8 mouse cellular contexts compared by ENCODE assay signal in the genomic region with DNA sequence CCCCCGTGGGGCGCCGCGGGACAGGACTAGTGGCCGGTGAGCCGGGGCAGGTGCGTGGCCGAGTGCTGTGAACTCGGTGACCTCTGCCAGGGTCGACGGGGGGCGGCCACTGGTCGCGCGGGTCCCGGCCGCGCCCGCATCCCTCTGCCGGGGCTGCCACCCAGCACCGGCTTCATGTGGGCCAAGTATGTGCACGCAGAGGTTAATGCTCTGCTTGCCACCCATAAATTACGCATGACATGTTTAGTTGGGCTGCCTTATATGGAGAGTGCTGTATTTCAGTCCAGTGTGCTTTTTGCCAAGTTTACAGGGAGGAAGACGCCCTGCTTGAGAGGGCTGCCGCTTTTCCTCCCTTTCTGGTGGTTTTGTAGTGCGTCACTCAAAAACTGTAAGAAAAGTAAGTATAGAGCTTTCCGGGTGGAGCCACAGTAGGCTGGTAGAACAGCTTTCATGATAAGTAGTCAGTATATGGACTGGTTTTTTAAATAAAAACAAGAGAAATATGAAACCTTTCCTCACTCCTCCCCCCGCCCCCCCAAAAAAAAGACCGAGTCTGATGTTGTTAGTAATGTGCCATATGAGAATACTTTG. TPM values are rescaled to one million over a fixed set of nuclear protein-coding genes. Genes with fewer than 3 reads are reported as not detected.
A peak's percentile ranks its signal among the peaks of the same experiment; 100 is the strongest.
DNase-seq lines count a peak whose midpoint lies in the region; ATAC-seq and TF ChIP-seq lines count a peak whose summit lies in the region.

No protein-coding gene starts in this region.

- H3K79me2 ChIP-seq in myocyte (ENCODE audit: control insufficient read depth, insufficient read depth), result peaks cover 48% of the 10 kb centered on the region

- peaks cover 25% of the 10 kb centered on the region for H3K4me1 ChIP-seq in intestine, embryonic 16.5 days (ENCODE audit: control insufficient read depth, insufficient read depth, low read length)
- peaks cover 73% of the 10 kb centered on the region for H3K4me1 ChIP-seq in liver, embryonic 13.5 days (replicated peaks)

- peak overlapping the region; percentile 98 for H3K27ac ChIP-seq in intestine, embryonic 16.5 days (ENCODE audit: low read length)
- H3K27ac ChIP-seq in liver, embryonic 13.5 days, result peak overlapping the region; percentile 98

- CTCF ChIA-PET in Patski (lab: Charles Lee), result interaction anchor here (0.8 to 1.9 kb wide), 15 partner anchors 11 to 129 kb away, joined by 3 to 11 read pairs (median 3); no protein-coding TSS in a partner anchor

- no peak for TF ChIP-seq CTCF in Patski (IDR thresholded peaks at IDR 0.05)

- DNase-seq in CD4-positive helper T cell, adult 2 months (ENCODE audit: low read depth, low spot score), result peak; percentile 90
- peak; percentile 80 for DNase-seq in Patski (ENCODE audit: low read depth, low spot score)
- DNase-seq in embryo, embryonic 11 days, result peak; percentile 71
- DNase-seq in gastrocnemius, postnatal 36 days, result peak; percentile 50 to 73
- DNase-seq in liver, embryonic 13.5 days, result no peak
- DNase-seq in urinary bladder, adult 18-20 months (ENCODE audit: low spot score in 2 of 2), result peak; percentile 67 to 75

- H3K9me3 ChIP-seq in intestine, embryonic 16.5 days (ENCODE audit: control insufficient read depth, low read length), result no peaks in the 10 kb centered on the region
- H3K9me3 ChIP-seq in liver, embryonic 13.5 days (replicated peaks), result no peaks in the 10 kb centered on the region

- peak overlapping the region; percentile 81 for H3K4me3 ChIP-seq in intestine, embryonic 16.5 days (ENCODE audit: low read length)
- H3K4me3 ChIP-seq in liver, embryonic 13.5 days (replicated peaks), result peak overlapping the region; percentile 98
- peak overlapping the region; percentile 43 for H3K4me3 ChIP-seq in myocyte

- H3ac ChIP-seq in myocyte (ENCODE audit: control insufficient read depth, insufficient read length), result peak overlapping the region; percentile 65

- WGBS in intestine, embryonic 16.5 days, result under 1% methylated on average over 28 of the region's 29 CpGs
- under 1% methylated on average over 29 of the region's 29 CpGs for WGBS in liver, embryonic 13.5 days (ENCODE audit: insufficient replicate concordance)

- intact Hi-C loops in gastrocnemius, postnatal 36 days (cut with DNase I), result loop anchor here (5.0 kb wide), 1 partner anchor 86 kb away; no protein-coding TSS in a partner anchor

- POLR2A ChIA-PET in Patski (lab: Charles Lee), result interaction anchor here (0.7 to 2.1 kb wide), 10 partner anchors 10 to 107 kb away, joined by 3 to 8 read pairs (median 4); no protein-coding TSS in a partner anchor

- peak overlapping the region; percentile 53 for H3K4me2 ChIP-seq in intestine, embryonic 16.5 days (ENCODE audit: low read depth, low read length)
- peak overlapping the region; percentile 84 for H3K4me2 ChIP-seq in liver, embryonic 13.5 days
- H3K4me2 ChIP-seq in myocyte (ENCODE audit: low read depth), result peak overlapping the region; percentile 81

- ATAC-seq in Patski, result peak; percentile 74
- peak; percentile 83 for ATAC-seq in intestine, embryonic 16.5 days
- peak; percentile 42 for ATAC-seq in liver, embryonic 13.5 days (ENCODE audit: low read depth)

- in situ Hi-C loops in Patski (cut with MboI; ENCODE audit: low pct_unique_long_range_greater_than_20kb), result loop anchor here (10.0 to 25.0 kb wide), 3 partner anchors 377 to 1389 kb away; a partner anchor contains a TSS

- H3K36me3 ChIP-seq in intestine, embryonic 16.5 days (ENCODE audit: control insufficient read depth, insufficient read depth, low read length), result no peaks in the 10 kb centered on the region
- H3K36me3 ChIP-seq in liver, embryonic 13.5 days, result no peaks in the 10 kb centered on the region
- H3K36me3 ChIP-seq in myocyte (ENCODE audit: control insufficient read depth, insufficient read depth), result no peaks in the 10 kb centered on the region

- TF ChIP-seq POLR2A in myocyte (IDR thresholded peaks at IDR 0.05; ENCODE audit: insufficient read length, low read depth), result peak; percentile 40

- H3K27me3 ChIP-seq in Patski, result no peaks in the 10 kb centered on the region
- H3K27me3 ChIP-seq in intestine, embryonic 16.5 days (replicated peaks; ENCODE audit: control insufficient read depth, insufficient read depth, low read length), result no peaks in the 10 kb centered on the region
- H3K27me3 ChIP-seq in liver, embryonic 13.5 days, result no peaks in the 10 kb centered on the region
- no peaks in the 10 kb centered on the region for H3K27me3 ChIP-seq in myocyte (ENCODE audit: control insufficient read depth, insufficient read depth, insufficient read length)

- H3K9ac ChIP-seq in intestine, embryonic 16.5 days (ENCODE audit: low read depth, low read length), result peak overlapping the region; percentile 96
- peak overlapping the region; percentile 100 for H3K9ac ChIP-seq in liver, embryonic 13.5 days

TF ChIP-seq in myocyte, 11 proteins besides CTCF, POLR2A, EP300 and RAD21:
- TF ChIP-seq SRF (IDR thresholded peaks at IDR 0.05; ENCODE audit: control insufficient read depth, insufficient read length, low read depth), result peak; percentile 99
- TF ChIP-seq POLR2AphosphoS2 (IDR thresholded peaks at IDR 0.05; ENCODE audit: insufficient read length, low read depth), result peak; percentile 8
- peak in 1 of 3 experiments; percentile 31 for TF ChIP-seq MYOD1 (IDR thresholded peaks at IDR 0.05; ENCODE audit: control insufficient read depth in 1 of 3, insufficient read length in 2 of 3, low read depth in 2 of 3)
- TF ChIP-seq USF1 (IDR thresholded peaks at IDR 0.05; ENCODE audit: low read depth), result no peak

RNA-seq across cellular contexts. Expression of a gene that starts 29.0 kb away (rescaled TPM):
- polyA plus RNA-seq in Patski (2021), result 84.9 TPM
- 100 to 1,000 TPM; 423 to 480 TPM for total RNA-seq in gastrocnemius, postnatal 36 days (2021)
- 94.3 and 98.2 TPM in 2 replicates for polyA plus RNA-seq in intestine, embryonic 16.5 days (2015; fragmentation: Nextera tagmentation; extraction: Ambion mirVana)
- polyA plus RNA-seq in liver, embryonic 13.5 days (2015; fragmentation: Nextera tagmentation; extraction: Ambion mirVana), result 123 and 153 TPM in 2 replicates
- 24.7 TPM for polyA plus RNA-seq in myocyte (2012; fragmentation: generic; extraction: Trizol)

Comparison
In these comparisons a context has a peak if more than half of its experiments do, and no peak if none do; other contexts are left out.
1. H3K4me3 ChIP-seq: peak in every context shown above with its lines; median percentile 98 in liver, embryonic 13.5 days; 81 in intestine, embryonic 16.5 days; 43 in myocyte.